ENCODE assay signal across 17 mouse cellular contexts in genomic region chr2:174659874-174660273, GRCm38 (mm10). TPM values are rescaled to one million over a fixed set of nuclear protein-coding genes. Genes with fewer than 3 reads are reported as not detected.
"Had no signal": no experiment of that assay in that cellular context is flagged by ENCODE, and none has a peak within 500 bp of the region (broad histone marks: within the 10 kb centered on the region; RNA-seq: fewer than 3 reads in every experiment).

No protein-coding gene starts in this region.

- H3K27ac ChIP-seq: kidney, postnatal 0 days; layer of hippocampus, adult 2 months; liver, embryonic 13.5 days had no signal

- H3K9me3 ChIP-seq: liver, embryonic 13.5 days had no signal

- H3K4me3 ChIP-seq: layer of hippocampus, adult 2 months; liver, embryonic 13.5 days had no signal

- H3K9ac ChIP-seq: liver, embryonic 13.5 days had no signal

- H3K36me3 ChIP-seq: liver, embryonic 13.5 days had no signal

- H3K4me1 ChIP-seq: liver, embryonic 13.5 days had no signal

- DNase-seq: kidney, adult 18-20 months; kidney, adult 9 months; kidney, postnatal 25 days; layer of hippocampus, adult 9-11 months; liver, embryonic 13.5 days; lung, adult 2 months; lung, postnatal 14 days; lung, postnatal 4 days; midbrain, embryonic 14.5 days; thymus, postnatal 36 days had no signal

- H3K27me3 ChIP-seq: liver, embryonic 13.5 days had no signal

- H3K4me2 ChIP-seq: liver, embryonic 13.5 days; midbrain, embryonic 11.5 days had no signal

RNA-seq across cellular contexts. Expression of gene Zfp831, which starts 16.5 kb away (rescaled TPM):
- polyA plus RNA-seq: kidney, postnatal 0 days; lung, embryonic 16.5 days; midbrain, embryonic 14.5 days; midbrain, postnatal 0 days; neural tube, embryonic 11.5 days; neural tube, embryonic 14.5 days had no signal
